Mouse (Mus musculus): ENCODE results near the gene Foxd4. TPM values are rescaled to one million over a fixed set of nuclear protein-coding genes. Genes with fewer than 3 reads are reported as not detected.

Foxd4 gene
- polyA plus RNA-seq (2015; fragmentation: Nextera tagmentation; extraction: Ambion mirVana) = 0.16 and 0.27 TPM in 2 replicates

GRCm38 (mm10) chr19:24900581-24901220 is at the start of gene Foxd4:
TSS of gene Foxd4 (minus strand) at chr19:24901197.
- Histone ChIP-seq H3K9me3 (no peaks in the 10 kb centered on the region), H3K27ac (replicated peaks) (no peak within 1 kb of the TSS), H3K4me2 (peak within 1 kb of the TSS; percentile 67), H3K36me3 (no peaks in the 10 kb centered on the region), H3K27me3 (peaks cover 64% of the 10 kb centered on the region), H3K4me1 (replicated peaks) (peaks cover 23% of the 10 kb centered on the region), H3K4me3 (peak within 1 kb of the TSS; percentile 37), H3K9ac (no peak within 1 kb of the TSS)
- WGBS = under 1% methylated on average over 27 of the region's 27 CpGs
- ATAC-seq (ENCODE audit: low FRiP score, low read depth) = no peak

GRCm38 (mm10) chr19:24945521-24946262 is 44.7 kb upstream of the Foxd4 start:
- H3K4me2 ChIP-seq = no peak overlapping the region
- H3K9ac ChIP-seq = no peak overlapping the region
- ATAC-seq (ENCODE audit: low FRiP score, low read depth) = no peak
- H3K27ac ChIP-seq (replicated peaks) = no peak overlapping the region
- H3K4me1 ChIP-seq (replicated peaks) = no peaks in the 10 kb centered on the region
- no peaks in the 10 kb centered on the region for H3K36me3 ChIP-seq
- no peaks in the 10 kb centered on the region for H3K27me3 ChIP-seq
- no peak overlapping the region for H3K4me3 ChIP-seq
- H3K9me3 ChIP-seq = no peaks in the 10 kb centered on the region

GRCm38 (mm10) chr19:24937084-24937483 is 36.1 kb upstream of the Foxd4 start:
- ATAC-seq (ENCODE audit: low FRiP score, low read depth) = no peak
- Histone ChIP-seq H3K4me1 (replicated peaks) (no peaks in the 10 kb centered on the region), H3K27me3 (no peaks in the 10 kb centered on the region), H3K9me3 (no peaks in the 10 kb centered on the region), H3K36me3 (peaks cover 4% of the 10 kb centered on the region; the same call in 1 of the 2 replicates), H3K4me2 (no peak overlapping the region), H3K27ac (replicated peaks) (no peak overlapping the region), H3K9ac (no peak overlapping the region), H3K4me3 (no peak overlapping the region)
- 46% methylated on average over 1 of the region's 1 CpGs for WGBS

- Histone ChIP-seq H3K4me2 (no peak overlapping the region), H3K27ac (replicated peaks) (no peak overlapping the region), H3K9ac (no peak overlapping the region), H3K4me3 (no peak overlapping the region), H3K9me3 (no peaks in the 10 kb centered on the region), H3K4me1 (replicated peaks) (no peaks in the 10 kb centered on the region), H3K27me3 (no peaks in the 10 kb centered on the region), H3K36me3 (no peaks in the 10 kb centered on the region)
- no peak for ATAC-seq (ENCODE audit: low FRiP score, low read depth)
- 31% methylated on average over 1 of the region's 1 CpGs for WGBS
Measured at GRCm38 (mm10) chr19:24929041-24929440, 28.0 kb upstream of the Foxd4 start.

- H3K4me3 ChIP-seq = no peak overlapping the region
- no peak overlapping the region for H3K9ac ChIP-seq
- H3K36me3 ChIP-seq = peaks cover 3% of the 10 kb centered on the region; the same call in 1 of the 2 replicates
- no peak overlapping the region for H3K27ac ChIP-seq (replicated peaks)
- no peak for ATAC-seq (ENCODE audit: low FRiP score, low read depth)
- no peak overlapping the region for H3K4me2 ChIP-seq
- H3K9me3 ChIP-seq = no peaks in the 10 kb centered on the region
- no peaks in the 10 kb centered on the region for H3K27me3 ChIP-seq
- 83% methylated on average over 5 of the region's 5 CpGs for WGBS
- H3K4me1 ChIP-seq (replicated peaks) = no peaks in the 10 kb centered on the region
Measured at GRCm38 (mm10) chr19:24920866-24921265, 19.9 kb upstream of the Foxd4 start.

- no peak overlapping the region for H3K9ac ChIP-seq
- WGBS = 92% methylated on average over 3 of the region's 3 CpGs
- no peak overlapping the region for H3K27ac ChIP-seq (replicated peaks)
- ATAC-seq (ENCODE audit: low FRiP score, low read depth) = no peak
- no peaks in the 10 kb centered on the region for H3K36me3 ChIP-seq
- H3K4me3 ChIP-seq = no peak overlapping the region
- H3K4me2 ChIP-seq = no peak overlapping the region
- H3K27me3 ChIP-seq = peaks cover 7% of the 10 kb centered on the region; the same call in 1 of the 2 replicates
- no peaks in the 10 kb centered on the region for H3K4me1 ChIP-seq (replicated peaks)
- no peaks in the 10 kb centered on the region for H3K9me3 ChIP-seq
Measured at GRCm38 (mm10) chr19:24908385-24909155, 7.6 kb upstream of the Foxd4 start.

- Histone ChIP-seq H3K4me2 (no peak overlapping the region), H3K4me1 (replicated peaks) (no peaks in the 10 kb centered on the region), H3K9ac (no peak overlapping the region), H3K36me3 (no peaks in the 10 kb centered on the region), H3K4me3 (no peak overlapping the region), H3K27me3 (peaks cover 16% of the 10 kb centered on the region), H3K9me3 (no peaks in the 10 kb centered on the region), H3K27ac (replicated peaks) (no peak overlapping the region)
- no peak for ATAC-seq (ENCODE audit: low FRiP score, low read depth)
- WGBS = 95% methylated on average over 6 of the region's 6 CpGs
Measured at GRCm38 (mm10) chr19:24907655-24908054, 6.7 kb upstream of the Foxd4 start.

- no peaks in the 10 kb centered on the region for H3K36me3 ChIP-seq
- no peak overlapping the region for H3K27ac ChIP-seq (replicated peaks)
- H3K4me3 ChIP-seq = no peak overlapping the region
- H3K4me1 ChIP-seq (replicated peaks) = peaks cover 16% of the 10 kb centered on the region
- 58% methylated on average over 2 of the region's 2 CpGs for WGBS
- ATAC-seq (ENCODE audit: low FRiP score, low read depth) = no peak
- H3K27me3 ChIP-seq = peaks cover 49% of the 10 kb centered on the region
- H3K4me2 ChIP-seq = no peak overlapping the region
- H3K9me3 ChIP-seq = no peaks in the 10 kb centered on the region
- H3K9ac ChIP-seq = no peak overlapping the region
Measured at GRCm38 (mm10) chr19:24902821-24903220, 1.8 kb upstream of the Foxd4 start.

GRCm38 (mm10) chr19:24902256-24902655 is 1.3 kb upstream of the Foxd4 start:
- Histone ChIP-seq H3K9me3 (no peaks in the 10 kb centered on the region), H3K27ac (replicated peaks) (no peak overlapping the region), H3K4me1 (replicated peaks) (peaks cover 20% of the 10 kb centered on the region), H3K4me3 (no peak overlapping the region), H3K9ac (no peak overlapping the region), H3K4me2 (no peak overlapping the region), H3K27me3 (peaks cover 54% of the 10 kb centered on the region), H3K36me3 (no peaks in the 10 kb centered on the region)
- 0% methylated on average over 2 of the region's 2 CpGs for WGBS
- ATAC-seq (ENCODE audit: low FRiP score, low read depth) = no peak

GRCm38 (mm10) chr19:24901666-24902065 is 669 bp upstream of the Foxd4 start:
- Histone ChIP-seq H3K4me3 (no peak overlapping the region), H3K4me2 (no peak overlapping the region), H3K9me3 (no peaks in the 10 kb centered on the region), H3K36me3 (no peaks in the 10 kb centered on the region), H3K27ac (replicated peaks) (no peak overlapping the region), H3K9ac (no peak overlapping the region), H3K27me3 (peaks cover 60% of the 10 kb centered on the region), H3K4me1 (replicated peaks) (peaks cover 23% of the 10 kb centered on the region)
- ATAC-seq (ENCODE audit: low FRiP score, low read depth) = no peak
- WGBS = 4% methylated on average over 3 of the region's 3 CpGs

- Histone ChIP-seq H3K27ac (replicated peaks) (no peak overlapping the region), H3K9ac (no peak overlapping the region), H3K9me3 (no peaks in the 10 kb centered on the region), H3K4me2 (peak overlapping the region; percentile 67), H3K27me3 (peaks cover 71% of the 10 kb centered on the region), H3K36me3 (no peaks in the 10 kb centered on the region), H3K4me3 (peak overlapping the region; percentile 37), H3K4me1 (replicated peaks) (peaks cover 23% of the 10 kb centered on the region)
- under 1% methylated on average over 84 of the region's 84 CpGs for WGBS
- ATAC-seq (ENCODE audit: low FRiP score, low read depth) = peak; percentile 54; the same call in 1 of the 2 replicates
Measured at GRCm38 (mm10) chr19:24899578-24900544, 1.1 kb downstream of the Foxd4 start.
